Mouse (Mus musculus): Measurements from ENCODE around the gene Glra1.

Glra1 gene

DNA sequence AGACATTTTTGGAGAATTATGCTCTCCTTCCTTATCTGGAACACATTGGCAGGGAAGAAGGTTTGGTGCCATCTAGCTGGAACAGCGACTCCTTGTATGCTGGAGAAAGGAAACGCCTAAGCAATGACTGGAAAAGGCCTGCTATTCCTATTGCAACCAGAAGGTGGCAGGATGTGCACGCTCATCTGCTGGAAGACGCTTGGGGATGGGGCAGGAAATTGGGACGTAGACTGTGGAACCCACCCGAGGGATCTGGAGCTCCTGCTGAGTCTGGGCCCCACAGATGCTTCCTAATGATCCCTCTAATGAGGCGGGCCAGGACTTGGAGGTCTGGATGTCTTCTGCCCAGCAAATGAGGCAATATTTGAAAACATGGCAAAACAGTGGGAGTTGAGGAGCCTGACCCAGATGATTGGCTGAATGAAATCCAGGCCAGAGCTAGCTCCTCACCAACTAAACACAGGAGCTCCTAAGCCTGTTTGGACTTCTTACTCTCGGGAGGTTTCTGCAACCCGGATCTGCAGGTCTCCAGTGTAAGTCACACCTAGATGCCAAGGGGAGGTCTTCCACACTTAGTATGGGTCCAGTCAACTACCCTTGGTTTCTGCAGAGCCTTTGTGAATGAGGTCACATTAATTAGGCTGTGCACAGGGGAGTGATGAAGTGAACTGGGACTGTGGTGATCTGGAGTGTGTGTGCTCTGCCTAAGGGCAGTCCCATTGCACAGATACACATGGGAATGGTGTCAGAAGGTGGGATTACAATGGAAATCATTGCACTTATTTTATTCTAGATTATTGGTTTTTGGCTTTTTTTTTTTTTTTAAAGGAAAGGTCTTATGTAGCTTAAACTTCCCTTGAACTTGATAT, 89.0 kb downstream of the Glra1 start:
- peak; percentile 52 for DNase-seq (ENCODE audit: low read depth, low spot score)

DNA sequence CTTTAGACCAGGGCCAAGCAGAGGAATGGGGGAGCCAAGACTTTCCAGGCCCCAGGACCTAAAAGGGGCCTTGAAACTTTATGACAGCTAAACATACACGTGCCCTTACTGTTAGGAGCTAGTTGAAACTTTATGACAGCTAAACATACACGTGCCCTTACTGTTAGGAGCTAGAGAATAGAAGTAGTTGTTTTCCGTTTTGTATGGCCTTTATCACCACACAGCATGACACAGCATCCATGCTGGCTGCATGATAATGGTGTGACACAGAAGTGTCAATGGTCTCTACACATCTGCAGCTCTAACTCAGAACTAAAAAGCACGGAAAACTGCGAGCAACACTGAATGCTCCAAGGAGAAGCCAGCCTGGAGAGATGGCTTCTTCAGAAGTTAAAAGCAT, 90.3 kb downstream of the Glra1 start:
- DNase-seq (ENCODE audit: low read depth, low spot score) = no peak

DNA sequence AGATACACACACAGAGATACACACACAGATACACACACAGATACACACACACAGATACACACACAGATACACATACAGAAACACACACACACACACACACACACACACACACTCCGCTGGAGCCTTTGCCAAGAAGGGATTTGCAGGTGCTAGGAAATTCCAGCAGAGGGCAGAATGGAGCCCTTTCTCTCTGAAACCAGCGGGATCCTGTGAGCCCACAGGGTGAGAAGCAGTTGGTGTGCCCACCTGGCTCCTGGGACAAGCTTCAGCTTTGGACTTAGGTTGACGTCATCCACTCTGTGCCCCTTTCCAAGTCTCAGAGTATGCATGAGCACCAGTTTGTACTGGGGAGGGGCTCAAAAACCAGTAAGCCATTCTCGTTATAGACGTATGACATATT, 96.6 kb downstream of the Glra1 start:
- DNase-seq (ENCODE audit: low read depth, low spot score) = no peak

DNA sequence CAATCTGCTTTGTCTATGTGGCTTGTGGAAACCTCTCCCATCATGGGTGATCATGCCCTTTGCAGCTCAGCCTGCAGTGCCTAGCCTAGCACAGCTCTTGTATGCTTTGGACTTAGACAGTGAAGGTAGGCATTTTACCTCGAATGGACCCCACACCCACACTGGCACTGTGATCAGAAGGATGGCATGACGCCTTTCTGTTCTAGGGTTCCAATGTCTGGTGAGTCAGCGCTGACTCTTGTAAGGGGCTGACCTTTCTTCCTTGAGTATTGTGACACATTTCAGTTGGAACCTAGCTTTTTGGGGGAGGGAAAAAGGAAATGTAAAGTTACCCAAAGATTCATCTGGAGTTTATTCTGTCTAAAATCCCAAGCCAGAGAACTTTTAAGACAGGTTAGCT, 102.5 kb downstream of the Glra1 start:
- DNase-seq (ENCODE audit: low read depth, low spot score) = no peak

DNA sequence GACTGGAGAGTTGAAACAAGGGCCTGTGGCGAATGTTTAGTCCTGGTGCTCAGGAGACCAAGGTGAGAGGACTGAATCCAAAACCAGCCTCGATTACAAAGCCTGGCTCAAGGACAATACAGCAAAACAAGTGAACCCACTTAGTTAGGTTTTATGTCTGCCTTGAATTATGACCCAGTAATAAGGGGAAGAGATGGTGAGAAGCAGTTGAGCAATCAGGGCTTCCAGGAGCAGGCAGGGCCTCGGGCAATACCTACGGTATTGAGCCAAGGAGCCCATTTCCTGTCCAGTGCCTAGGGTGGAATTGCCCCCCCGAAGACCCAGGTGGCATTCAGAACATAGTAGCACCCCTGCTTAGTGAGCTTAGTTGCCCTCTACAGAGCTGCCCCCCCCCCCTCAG, 105.1 kb downstream of the Glra1 start:
- no peak for DNase-seq (ENCODE audit: low read depth, low spot score)

DNA sequence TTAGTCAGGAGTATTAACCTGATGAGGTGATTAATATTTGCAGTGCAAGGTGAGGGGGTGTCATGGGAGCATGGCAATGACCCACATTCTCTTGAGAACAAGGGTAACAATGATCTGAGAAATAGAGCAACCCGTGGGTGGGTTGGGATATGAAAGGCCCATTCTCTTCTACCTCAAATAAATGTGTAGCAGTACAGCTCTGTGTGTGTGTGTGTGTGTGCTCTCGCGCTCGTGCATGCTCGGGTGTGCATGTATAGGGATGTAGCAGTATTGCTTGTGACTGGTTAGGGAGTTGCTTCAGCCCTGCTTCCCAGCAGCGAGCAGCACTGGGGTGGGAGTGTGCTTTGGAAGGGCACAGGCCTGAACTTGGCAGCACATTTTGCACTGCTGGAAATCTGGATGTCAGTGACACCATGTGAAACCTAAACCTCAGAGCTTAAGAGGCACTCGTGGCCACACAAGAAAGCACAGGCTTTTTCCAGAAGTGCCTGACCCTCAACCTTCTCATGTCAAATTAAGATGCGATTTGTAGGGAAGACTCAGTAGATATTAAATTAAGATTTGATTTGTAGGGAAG, 106.0 kb downstream of the Glra1 start:
- no peak for DNase-seq (ENCODE audit: low read depth, low spot score)

DNA sequence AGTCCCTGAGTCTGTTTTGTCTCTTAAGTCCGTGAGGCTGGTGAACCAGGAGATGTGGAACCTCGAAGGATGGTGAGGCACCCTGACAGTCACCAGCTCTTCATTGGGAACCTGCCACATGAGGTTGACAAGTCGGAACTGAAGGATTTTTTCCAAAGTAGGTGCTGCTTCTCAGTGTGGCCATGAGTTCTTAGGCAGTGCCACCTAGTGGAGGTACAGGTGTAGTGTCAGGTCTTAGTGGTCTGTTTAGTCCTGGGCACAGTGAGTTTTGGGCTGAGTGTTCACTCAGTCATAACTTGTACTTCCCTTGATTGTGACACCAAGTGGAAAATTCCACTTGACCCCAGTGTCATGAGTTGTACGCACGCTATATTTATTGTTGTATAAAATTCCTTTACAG, 110.1 kb downstream of the Glra1 start:
- DNase-seq (ENCODE audit: low read depth, low spot score) = peak; percentile 51

DNA sequence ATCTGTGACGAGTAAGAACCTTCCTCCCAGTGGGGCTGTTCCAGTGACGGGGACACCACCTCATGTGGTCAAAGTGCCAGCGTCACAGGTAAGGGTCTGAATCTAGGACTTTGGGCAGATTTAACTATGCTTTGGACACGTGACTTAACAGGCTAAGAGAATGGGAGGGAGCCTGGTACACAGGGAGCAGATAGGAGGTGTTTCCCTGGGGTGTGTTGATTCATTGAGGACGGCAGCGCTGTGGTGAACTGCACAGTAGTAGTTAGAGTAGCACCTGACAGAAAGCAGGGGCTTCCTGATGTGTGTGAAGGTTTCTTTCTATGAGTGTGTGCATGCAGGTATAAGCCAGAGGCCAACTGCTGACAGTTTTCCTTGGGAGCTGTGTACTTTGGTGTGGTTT, 111.8 kb downstream of the Glra1 start:
- DNase-seq (ENCODE audit: low read depth, low spot score) = no peak

DNA sequence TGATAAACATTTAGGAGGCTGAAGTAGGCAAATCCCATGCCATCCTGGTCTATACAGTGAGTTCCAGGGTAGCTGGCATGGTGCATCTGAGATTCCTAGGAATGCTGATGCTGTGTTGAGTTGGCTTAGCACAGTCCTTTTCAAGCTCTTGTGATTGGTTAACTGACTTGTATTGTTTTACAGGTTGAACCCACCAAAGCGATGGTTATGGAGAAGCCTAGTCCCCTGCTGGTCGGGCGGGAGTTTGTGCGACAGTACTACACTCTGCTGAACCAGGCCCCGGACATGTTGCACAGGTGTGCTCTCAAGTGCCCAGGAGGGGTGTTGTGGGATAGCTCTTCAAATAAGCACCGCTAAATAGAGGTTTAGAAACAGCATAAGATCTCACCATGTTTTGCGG, 122.6 kb downstream of the Glra1 start:
- DNase-seq (ENCODE audit: low read depth, low spot score) = no peak

DNA sequence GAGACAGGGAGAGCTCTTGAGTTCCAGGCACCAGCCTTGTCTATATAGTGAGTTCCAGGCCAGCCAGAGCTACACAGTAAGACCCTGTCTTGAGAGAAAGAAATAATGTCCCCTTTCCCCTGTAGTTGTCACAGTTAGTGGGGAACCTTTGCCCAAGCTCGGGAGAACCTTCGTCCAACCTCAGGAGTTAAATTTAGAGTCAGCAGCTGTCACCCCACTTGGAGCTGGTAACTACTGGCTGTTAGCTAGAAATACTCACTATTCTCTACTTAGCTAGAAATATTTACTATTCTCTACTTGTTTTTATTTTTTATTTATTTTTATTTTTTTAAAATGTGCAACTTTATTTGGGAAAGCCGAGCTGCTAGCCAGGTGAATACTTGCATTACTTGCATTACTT, 134.8 kb downstream of the Glra1 start:
- DNase-seq (ENCODE audit: low read depth, low spot score) = no peak

DNA sequence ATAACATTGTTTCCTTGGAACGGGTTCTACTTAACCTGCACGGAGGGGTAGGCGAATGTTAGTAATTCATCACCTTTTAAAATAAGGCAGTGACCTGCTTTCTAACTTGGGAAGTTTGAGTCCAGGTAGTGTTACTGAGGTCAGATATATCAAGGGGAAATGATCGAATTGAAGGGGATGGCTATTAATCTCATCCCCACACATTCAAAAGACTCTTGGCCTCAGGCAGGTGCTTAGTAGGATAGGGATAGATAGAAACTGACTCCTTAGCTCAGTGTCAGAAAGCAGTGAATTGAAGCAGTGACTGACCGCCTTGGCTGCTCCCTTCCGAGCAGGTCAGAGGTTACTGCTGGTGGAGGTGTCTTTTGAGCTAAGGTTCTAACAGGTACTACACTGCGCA, 136.5 kb downstream of the Glra1 start:
- DNase-seq (ENCODE audit: low read depth, low spot score) = no peak

DNA sequence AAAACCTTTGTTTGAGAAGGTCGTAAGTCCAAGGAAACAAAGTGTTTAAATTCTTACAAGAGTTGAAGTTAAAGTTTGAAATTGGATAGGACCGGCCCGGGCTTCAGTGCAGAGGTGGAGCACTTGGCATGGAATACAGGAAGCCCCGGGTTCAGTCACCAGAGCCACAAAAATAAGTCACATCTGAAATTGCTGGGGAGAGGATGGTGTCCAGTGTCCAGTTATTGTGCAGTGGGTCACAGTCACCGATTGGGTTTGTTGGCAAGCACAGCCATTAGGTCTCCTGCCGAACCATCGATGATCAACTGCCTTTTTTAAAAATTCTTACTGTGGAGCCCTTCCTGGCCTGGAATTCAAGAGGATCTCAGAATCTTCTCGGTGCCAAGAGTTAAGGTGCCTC, 137.2 kb downstream of the Glra1 start:
- DNase-seq (ENCODE audit: low read depth, low spot score) = no peak

DNA sequence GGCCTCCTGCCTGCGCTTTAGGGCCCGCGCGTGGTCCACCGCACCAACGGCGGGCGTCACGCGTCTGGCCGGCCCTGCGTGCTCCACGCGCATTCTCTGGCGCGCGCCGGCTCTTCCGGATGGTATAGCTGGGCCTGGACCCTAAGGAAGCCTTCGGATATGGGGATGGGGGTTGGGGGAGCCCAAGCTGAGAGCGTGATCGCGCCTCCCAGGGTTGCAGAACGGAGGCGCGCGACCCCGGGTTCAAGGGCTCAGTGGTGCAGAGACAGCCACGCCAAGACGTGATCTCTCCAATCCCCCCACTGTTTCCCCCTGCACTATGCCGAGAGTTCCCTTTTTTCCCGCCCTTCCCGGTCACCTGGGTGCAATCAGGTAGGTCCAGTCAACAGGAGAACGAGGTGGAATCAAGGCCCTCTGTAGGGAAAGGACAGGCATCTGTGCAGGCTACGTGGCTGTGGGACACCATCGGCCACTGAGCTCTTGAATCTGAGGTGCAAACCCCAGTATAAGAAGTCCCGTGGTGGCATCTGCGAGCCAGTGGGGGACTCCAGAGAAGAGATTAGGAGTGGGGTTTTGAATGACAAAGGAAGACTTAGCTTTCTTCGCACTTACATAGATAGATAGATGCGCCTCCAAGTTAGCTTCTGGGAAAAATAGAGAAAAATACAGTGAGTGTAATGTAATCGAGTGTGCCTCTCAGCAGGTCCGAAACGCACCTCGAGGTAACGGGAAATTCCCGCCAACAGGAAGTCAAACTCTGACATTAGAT, 137.9 kb downstream of the Glra1 start:
- peak; percentile 73 for DNase-seq (ENCODE audit: low read depth, low spot score)

DNA sequence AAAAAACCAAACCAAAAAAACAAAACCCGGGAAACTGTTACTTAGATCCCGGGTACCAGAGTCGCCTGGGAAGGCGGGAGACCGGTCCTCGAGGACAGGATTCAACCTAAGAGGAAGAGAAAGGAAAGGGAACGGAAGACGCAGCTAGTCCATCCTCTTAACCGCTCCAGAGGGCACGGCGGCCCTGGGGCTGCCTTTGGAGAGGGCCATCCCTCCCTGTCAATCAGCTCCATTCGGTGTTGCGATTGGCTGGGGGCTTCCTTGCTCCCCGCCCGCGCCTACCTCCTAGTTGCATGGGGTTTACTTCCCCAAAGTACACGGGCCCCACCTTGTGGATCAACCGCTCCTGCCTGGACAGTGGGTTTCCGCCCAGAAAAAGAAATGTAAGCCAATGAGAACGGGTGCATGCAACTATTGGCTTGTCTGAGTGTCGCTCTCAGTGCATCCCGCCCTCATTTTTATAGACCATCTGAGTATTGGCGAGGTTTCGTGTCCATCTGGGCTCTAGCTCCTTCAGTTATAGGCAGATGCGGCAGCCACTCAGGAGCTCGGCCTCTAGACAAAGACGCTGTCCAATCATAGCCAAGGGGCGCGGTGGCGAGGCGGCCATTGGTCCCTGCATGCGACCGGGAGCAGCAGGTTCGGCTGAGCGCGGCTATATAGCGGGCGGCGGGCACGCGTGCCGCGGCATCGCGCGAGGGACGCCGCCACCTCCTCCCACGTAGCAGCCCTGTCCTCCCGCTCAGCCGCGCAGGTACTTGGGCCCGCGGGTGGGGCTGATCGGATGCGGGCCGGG, 138.8 kb downstream of the Glra1 start, which contains the start of gene G3bp1:
G3bp1 (plus strand) TSS at position 638 of the 796 bp plus-strand sequence.
- peak; percentile 99 for DNase-seq (ENCODE audit: low read depth, low spot score)

DNA sequence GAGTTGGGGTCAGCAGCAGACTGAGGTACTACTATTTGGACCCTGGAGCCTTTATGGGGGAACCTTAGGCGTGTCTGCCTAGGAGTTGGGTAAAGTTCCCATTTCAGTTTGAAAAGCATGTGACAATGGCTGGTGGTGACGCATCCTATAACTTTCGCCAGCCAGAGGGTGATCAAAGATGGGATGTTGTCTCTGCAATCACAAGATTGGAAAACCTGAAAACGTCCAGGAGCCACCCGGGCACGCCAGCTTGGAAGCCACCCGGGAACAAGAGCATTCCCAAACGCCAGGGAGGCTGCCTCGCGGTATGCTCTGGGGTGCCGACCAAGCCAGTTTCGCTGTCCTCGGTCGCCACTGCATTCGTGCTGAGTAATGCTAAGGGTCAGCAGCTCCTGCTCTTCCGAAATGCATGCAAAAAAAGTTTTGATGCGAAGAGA, 139.4 kb downstream of the Glra1 start:
- DNase-seq (ENCODE audit: low read depth, low spot score) = no peak

DNA sequence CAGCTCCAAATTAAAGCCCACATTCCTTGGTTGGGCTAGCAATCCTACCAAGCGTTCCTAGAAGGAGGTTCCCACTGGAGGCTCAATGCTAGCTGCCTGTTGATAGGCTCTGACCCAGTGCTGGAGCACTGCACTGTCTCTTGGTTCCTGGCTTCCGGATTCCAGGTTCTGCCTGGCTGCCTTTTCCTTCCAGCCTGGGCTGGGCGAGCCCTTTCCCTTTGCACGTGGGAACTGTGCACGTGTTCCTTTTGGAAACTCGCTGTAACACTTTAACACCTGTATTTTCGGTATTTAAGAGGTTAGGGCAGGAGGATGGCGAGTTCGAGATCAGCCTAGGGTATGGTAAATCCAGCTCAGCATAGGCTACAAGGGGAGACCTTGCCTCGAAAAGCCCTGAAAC, 140.0 kb downstream of the Glra1 start:
- no peak for DNase-seq (ENCODE audit: low read depth, low spot score)

DNA sequence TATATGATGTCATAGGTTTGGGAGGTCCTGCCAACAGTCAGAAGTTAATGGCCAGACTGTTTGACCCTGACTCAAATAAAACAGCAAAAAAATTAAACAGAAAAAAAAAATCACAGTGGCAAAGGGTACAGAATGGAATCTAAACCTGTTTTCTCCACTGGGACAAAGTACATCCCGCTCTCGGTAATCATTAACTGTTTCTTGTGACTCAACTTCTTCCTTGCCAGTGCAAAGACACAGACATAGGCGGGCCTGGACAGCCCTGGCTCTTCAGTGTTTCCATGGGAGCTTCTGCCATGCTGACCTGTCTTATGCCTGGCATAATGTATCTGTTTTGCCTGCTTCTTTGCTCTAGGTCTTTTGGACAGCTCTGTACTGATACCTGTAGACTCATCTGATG, 142.8 kb downstream of the Glra1 start:
- DNase-seq (ENCODE audit: low read depth, low spot score) = no peak

DNA sequence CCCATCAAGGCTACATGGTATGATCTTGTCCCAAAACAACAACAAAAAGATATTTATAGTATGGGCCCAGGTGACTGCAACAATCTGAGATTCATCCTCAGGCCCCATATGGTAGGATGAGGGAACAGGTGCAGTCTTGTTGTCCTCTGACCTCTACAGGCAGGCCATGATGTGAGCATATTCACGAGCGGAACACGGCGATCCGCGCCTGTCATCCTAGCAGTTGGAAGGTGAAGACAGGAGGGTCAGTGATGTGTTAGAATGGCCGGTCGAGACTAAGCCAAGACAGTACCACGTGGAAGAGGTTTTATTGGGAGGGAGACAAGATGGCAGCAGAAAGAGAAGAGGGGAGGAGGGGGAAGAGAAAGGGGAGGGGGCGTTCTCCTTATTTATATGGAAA, 143.3 kb downstream of the Glra1 start:
- DNase-seq (ENCODE audit: low read depth, low spot score) = no peak
